Mouse (Mus musculus) brain, embryonic 14.5 days (tissue): ENCODE measurements at regions not wholly inside any gene's neighbourhood (a gene's known extent, or its start where the extent isn't known, plus 50 kb on each side); places are given as distances from the start of the nearest gene placed in this dataset.

Source experiments
- DNase-seq: peaks from one replicate; pipeline ENCODE4 v3.0.0-alpha.2; 2011; ENCODE audit warnings: low read depth
- CTCF ChIP-seq: fragments of 200-500 bp; IDR thresholded peaks from 2 replicates; pipeline ENCODE4 v1.5.1; 2012; ENCODE audit warnings: inconsistent platforms, mild to moderate bottlenecking, moderate library complexity, borderline replicate concordance; ENCODE audit not compliant: insufficient read depth, insufficient read length; ENCODE audit errors: extremely low read depth
- POLR2A ChIP-seq: fragments of 200-500 bp; IDR thresholded peaks from 2 replicates; pipeline ENCODE4 v1.6.1; 2012; ENCODE audit warnings: mild to moderate bottlenecking, inconsistent platforms, borderline replicate concordance; ENCODE audit not compliant: poor library complexity, insufficient read depth, insufficient read length, severe bottlenecking; ENCODE audit errors: extremely low read depth

- no peak for TF ChIP-seq CTCF
- no peak for TF ChIP-seq POLR2A
- no peak for DNase-seq
Measured at GRCm38 (mm10) chr3:144069979-144070540, 135.0 kb downstream of the Lmo4 start.

GRCm38 (mm10) chr3:144067016-144067415 lies 138.0 kb downstream of the Lmo4 start:
- no peak for TF ChIP-seq POLR2A
- no peak for TF ChIP-seq CTCF
- DNase-seq = no peak

- no peak for DNase-seq
- TF ChIP-seq CTCF (no peak), POLR2A (no peak)
Measured at GRCm38 (mm10) chr3:144058106-144058505, 146.9 kb downstream of the Lmo4 start.

GRCm38 (mm10) chr3:144050341-144050740 lies 154.7 kb downstream of the Lmo4 start:
- no peak for DNase-seq
- no peak for TF ChIP-seq CTCF
- TF ChIP-seq POLR2A = no peak

- DNase-seq = no peak
- no peak for TF ChIP-seq POLR2A
- TF ChIP-seq CTCF = no peak
Measured at GRCm38 (mm10) chr3:144049270-144049669, 155.8 kb downstream of the Lmo4 start.

GRCm38 (mm10) chr3:144044366-144044765 lies 160.7 kb downstream of the Lmo4 start:
- DNase-seq = no peak
- no peak for TF ChIP-seq CTCF
- TF ChIP-seq POLR2A = no peak

- TF ChIP-seq POLR2A (no peak), CTCF (no peak)
- DNase-seq = no peak
Measured at GRCm38 (mm10) chr3:144041788-144042187, 163.2 kb downstream of the Lmo4 start.

- TF ChIP-seq POLR2A = no peak
- TF ChIP-seq CTCF = no peak
- DNase-seq = no peak
Measured at GRCm38 (mm10) chr3:144039498-144039897, 165.5 kb downstream of the Lmo4 start.

- no peak for DNase-seq
- TF ChIP-seq POLR2A (no peak), CTCF (no peak)
Measured at GRCm38 (mm10) chr3:144029611-144030010, 175.4 kb downstream of the Lmo4 start.

- DNase-seq = no peak
- TF ChIP-seq POLR2A (no peak), CTCF (no peak)
Measured at GRCm38 (mm10) chr3:144029121-144029520, 175.9 kb downstream of the Lmo4 start.

GRCm38 (mm10) chr3:144027134-144027980 lies 177.7 kb downstream of the Lmo4 start:
- no peak for DNase-seq
- TF ChIP-seq POLR2A (no peak), CTCF (no peak)
